Mouse (Mus musculus) embryonic facial prominence, embryonic 10.5 days (tissue): ENCODE data around the gene Trak2. TPM values are rescaled to one million over a fixed set of nuclear protein-coding genes. Genes with fewer than 3 reads are reported as not detected.

ENCODE experiments used
- DNase-seq: peaks from one replicate; pipeline ENCODE4 v3.0.0-alpha.2; 2017; ENCODE audit warnings: low spot score
- H3K27ac ChIP-seq: fragments of 300-500 bp; sonication (generic); replicated peaks from 2 replicates; pipeline ENCODE4 v1.5.1; 2016; ENCODE audit warnings: mild to moderate bottlenecking
- H3K27me3 ChIP-seq: fragments of 300-500 bp; sonication (generic); replicated peaks from 2 replicates; pipeline ENCODE4 v1.6.1; 2016; ENCODE audit warnings: low read depth, mild to moderate bottlenecking; ENCODE audit not compliant: poor library complexity, severe bottlenecking
- H3K36me3 ChIP-seq: fragments of 300-500 bp; sonication (generic); replicated peaks from 2 replicates; pipeline ENCODE4 v1.6.1; 2016; ENCODE audit warnings: mild to moderate bottlenecking, moderate library complexity
- H3K4me1 ChIP-seq: fragments of 300-500 bp; sonication (generic); 2 replicates; pipeline ENCODE4 v1.6.1; 2016
- H3K4me3 ChIP-seq: fragments of 300-500 bp; sonication (generic); 2 replicates; pipeline ENCODE4 v1.5.1; 2016; ENCODE audit warnings: mild to moderate bottlenecking, moderate library complexity
- H3K9me3 ChIP-seq: fragments of 300-500 bp; sonication (generic); 2 replicates; pipeline ENCODE4 v1.6.1; 2016; ENCODE audit warnings: mild to moderate bottlenecking
- WGBS: fragments of 180-500 bp; shearing (Covaris S2); methylation state at CpG from one replicate; pipeline ENCODE4 v1.1.7; 2016; 5-methylcytosine and 5-hydroxymethylcytosine counted together
- polyA plus RNA-seq: library from polyadenylated mRNA; unstranded; fragments of >200 nt; fragmentation: Nextera tagmentation; extraction: Ambion mirVana; gene quantifications from 2 replicates; pipeline ENCODE4 v1.2.1, GENCODE M21; 2016

Trak2 gene
- polyA plus RNA-seq, 1 experiment from 2014 or later: 9.5 TPM

- DNase-seq: peak; percentile 78
- Histone ChIP-seq H3K27ac (peak overlapping the region; percentile 48), H3K4me3 (no peak overlapping the region), H3K4me1 (peaks cover 45% of the 10 kb centered on the region), H3K9me3 (no peaks in the 10 kb centered on the region), H3K36me3 (peaks cover 8% of the 10 kb centered on the region), H3K27me3 (no peaks in the 10 kb centered on the region)
- 21% methylated on average over 8 of the region's 8 CpGs for WGBS
Measured at GRCm38 (mm10) chr1:58950899-58951648, 22.2 kb downstream of the Trak2 start.

GRCm38 (mm10) chr1:58949561-58950106, 23.6 kb downstream of the Trak2 start:
- Histone ChIP-seq H3K27me3 (no peaks in the 10 kb centered on the region), H3K4me3 (no peak overlapping the region), H3K9me3 (no peaks in the 10 kb centered on the region), H3K4me1 (peaks cover 40% of the 10 kb centered on the region), H3K36me3 (peaks cover 22% of the 10 kb centered on the region), H3K27ac (no peak overlapping the region)
- WGBS: 88% methylated on average over 6 of the region's 6 CpGs
- no peak for DNase-seq

GRCm38 (mm10) chr1:58946718-58947117, 26.5 kb downstream of the Trak2 start:
- H3K4me1 ChIP-seq: peaks cover 16% of the 10 kb centered on the region
- 95% methylated on average over 9 of the region's 9 CpGs for WGBS
- H3K9me3 ChIP-seq: no peaks in the 10 kb centered on the region
- DNase-seq: no peak
- H3K4me3 ChIP-seq: no peak overlapping the region
- H3K27me3 ChIP-seq: no peaks in the 10 kb centered on the region
- no peak overlapping the region for H3K27ac ChIP-seq
- peaks cover 28% of the 10 kb centered on the region for H3K36me3 ChIP-seq

- Histone ChIP-seq H3K9me3 (no peaks in the 10 kb centered on the region), H3K36me3 (peaks cover 28% of the 10 kb centered on the region), H3K27me3 (no peaks in the 10 kb centered on the region), H3K4me3 (no peak overlapping the region), H3K4me1 (peaks cover 10% of the 10 kb centered on the region), H3K27ac (no peak overlapping the region)
- WGBS: 91% methylated on average over 7 of the region's 7 CpGs
- DNase-seq: no peak
Measured at GRCm38 (mm10) chr1:58945960-58946670, 27.1 kb downstream of the Trak2 start.

GRCm38 (mm10) chr1:58945523-58945922, 27.7 kb downstream of the Trak2 start:
- DNase-seq: no peak
- peaks cover 4% of the 10 kb centered on the region for H3K4me1 ChIP-seq
- H3K27me3 ChIP-seq: no peaks in the 10 kb centered on the region
- peaks cover 30% of the 10 kb centered on the region for H3K36me3 ChIP-seq
- H3K27ac ChIP-seq: no peak overlapping the region
- no peaks in the 10 kb centered on the region for H3K9me3 ChIP-seq
- no peak overlapping the region for H3K4me3 ChIP-seq
- 95% methylated on average over 2 of the region's 2 CpGs for WGBS

GRCm38 (mm10) chr1:58937606-58938099, 35.6 kb downstream of the Trak2 start:
- Histone ChIP-seq H3K4me1 (no peaks in the 10 kb centered on the region), H3K36me3 (peaks cover 32% of the 10 kb centered on the region), H3K27ac (no peak overlapping the region), H3K27me3 (no peaks in the 10 kb centered on the region), H3K4me3 (no peak overlapping the region), H3K9me3 (peaks cover 2% of the 10 kb centered on the region; the same call in 1 of the 2 replicates)
- WGBS: 94% methylated on average over 9 of the region's 9 CpGs
- DNase-seq: no peak

GRCm38 (mm10) chr1:58936746-58937605, 36.3 kb downstream of the Trak2 start:
- WGBS: 94% methylated on average over 10 of the region's 10 CpGs
- DNase-seq: no peak
- Histone ChIP-seq H3K4me1 (no peaks in the 10 kb centered on the region), H3K9me3 (peaks cover 2% of the 10 kb centered on the region; the same call in 1 of the 2 replicates), H3K27me3 (no peaks in the 10 kb centered on the region), H3K27ac (no peak overlapping the region), H3K36me3 (peaks cover 32% of the 10 kb centered on the region), H3K4me3 (no peak overlapping the region)

GRCm38 (mm10) chr1:58926664-58927063, 46.6 kb downstream of the Trak2 start:
- Histone ChIP-seq H3K27ac (no peak overlapping the region), H3K36me3 (peaks cover 30% of the 10 kb centered on the region), H3K27me3 (no peaks in the 10 kb centered on the region), H3K4me3 (no peak overlapping the region), H3K4me1 (no peaks in the 10 kb centered on the region), H3K9me3 (peaks cover 6% of the 10 kb centered on the region; the same call in 1 of the 2 replicates)
- 92% methylated on average over 5 of the region's 5 CpGs for WGBS
- no peak for DNase-seq

- Histone ChIP-seq H3K4me3 (no peak overlapping the region), H3K27ac (no peak overlapping the region), H3K36me3 (peaks cover 85% of the 10 kb centered on the region), H3K27me3 (no peaks in the 10 kb centered on the region), H3K9me3 (no peaks in the 10 kb centered on the region), H3K4me1 (no peaks in the 10 kb centered on the region)
- DNase-seq: no peak
- WGBS: 85% methylated on average over 6 of the region's 6 CpGs
Measured at GRCm38 (mm10) chr1:58917566-58917965, 55.7 kb downstream of the Trak2 start.

- 91% methylated on average over 12 of the region's 12 CpGs for WGBS
- no peak for DNase-seq
- H3K36me3 ChIP-seq: peaks cover 88% of the 10 kb centered on the region
Measured at GRCm38 (mm10) chr1:58909636-58910272, 63.5 kb downstream of the Trak2 start.

GRCm38 (mm10) chr1:58903681-58904080, 69.5 kb downstream of the Trak2 start:
- Histone ChIP-seq H3K27me3 (no peaks in the 10 kb centered on the region), H3K4me1 (no peaks in the 10 kb centered on the region), H3K4me3 (no peak overlapping the region), H3K36me3 (peaks cover 52% of the 10 kb centered on the region), H3K27ac (no peak overlapping the region), H3K9me3 (no peaks in the 10 kb centered on the region)
- no peak for DNase-seq
- WGBS: 70% methylated on average over 9 of the region's 9 CpGs

More at GRCm38 (mm10) chr1:58909636-58910272, 63.5 kb downstream of the Trak2 start:
- Histone ChIP-seq H3K4me1 (peaks cover 3% of the 10 kb centered on the region; the same call in 1 of the 2 replicates), H3K4me3 (no peak overlapping the region), H3K27ac (no peak overlapping the region), H3K27me3 (no peaks in the 10 kb centered on the region), H3K9me3 (no peaks in the 10 kb centered on the region)
